Mouse (Mus musculus) layer of hippocampus, adult 9-10 months (tissue): Measurements from ENCODE around the gene Ulk4.
"Not testable (repeated sequence)": the region's sequence is repeated elsewhere in the genome, so short reads cannot be mapped to it uniquely, and the experiment has no call there.

Experiments
- DNase-seq: peaks from one replicate; pipeline ENCODE4 v3.0.0; 2022; ENCODE audit warnings: low spot score

Gene Ulk4

DNA sequence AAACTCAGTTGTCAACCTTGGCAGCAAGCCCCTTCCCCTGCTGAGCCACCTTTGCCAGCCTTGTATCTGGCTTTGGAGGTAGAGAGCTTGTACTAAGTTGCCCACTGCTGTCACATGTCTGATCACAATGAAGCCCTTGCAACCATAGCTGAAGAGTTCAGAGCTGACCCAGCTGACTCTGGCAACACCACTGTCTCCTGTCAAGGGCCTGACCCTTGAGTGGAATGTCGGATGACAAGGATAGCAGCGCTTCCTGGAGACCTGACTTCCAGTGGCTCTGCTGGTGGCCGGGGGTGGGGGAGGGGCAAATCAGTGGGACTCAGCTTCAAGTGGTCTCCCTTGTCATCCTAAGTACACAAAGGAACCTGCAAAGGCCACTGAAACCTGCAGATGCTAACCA is 214.3 kb downstream of the Ulk4 start:
- DNase-seq = no peak

DNA sequence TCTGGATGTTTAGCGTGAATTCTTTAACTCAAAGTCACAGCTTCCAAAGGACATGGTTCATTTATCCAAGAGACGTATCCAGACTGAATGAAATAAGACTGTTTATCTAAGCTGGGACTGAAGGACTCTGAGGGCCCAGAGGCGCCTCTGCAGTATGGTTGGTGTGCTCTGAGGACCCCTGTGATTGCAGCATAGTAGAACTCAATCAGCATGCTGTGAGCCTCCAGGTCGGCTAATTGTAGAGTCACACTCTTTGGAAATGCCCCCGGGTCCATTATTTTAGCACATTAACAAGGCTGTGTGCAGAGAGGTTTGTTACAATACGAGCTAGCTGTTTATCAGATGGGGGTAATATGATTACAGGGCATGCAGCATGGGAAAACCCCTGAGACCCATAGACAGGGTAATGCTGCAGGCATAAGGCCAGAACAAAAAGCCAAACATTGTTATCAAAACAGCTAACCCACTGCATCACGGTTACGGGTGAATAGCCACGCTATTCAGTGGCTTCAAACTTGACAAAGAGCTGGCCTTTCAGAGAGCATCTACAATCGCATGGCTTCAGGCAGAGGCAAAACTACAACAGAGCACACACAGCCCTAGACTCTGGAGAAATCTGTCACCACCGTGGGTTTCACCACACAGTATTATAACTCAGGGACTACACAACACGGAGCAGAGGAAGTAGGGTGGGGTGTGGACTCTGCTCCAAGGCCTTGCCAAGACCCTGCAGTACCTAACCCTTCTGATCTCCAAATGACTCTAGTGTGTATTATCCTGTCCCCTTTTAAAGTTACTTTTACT is 215.0 kb downstream of the Ulk4 start:
- DNase-seq = no peak

DNA sequence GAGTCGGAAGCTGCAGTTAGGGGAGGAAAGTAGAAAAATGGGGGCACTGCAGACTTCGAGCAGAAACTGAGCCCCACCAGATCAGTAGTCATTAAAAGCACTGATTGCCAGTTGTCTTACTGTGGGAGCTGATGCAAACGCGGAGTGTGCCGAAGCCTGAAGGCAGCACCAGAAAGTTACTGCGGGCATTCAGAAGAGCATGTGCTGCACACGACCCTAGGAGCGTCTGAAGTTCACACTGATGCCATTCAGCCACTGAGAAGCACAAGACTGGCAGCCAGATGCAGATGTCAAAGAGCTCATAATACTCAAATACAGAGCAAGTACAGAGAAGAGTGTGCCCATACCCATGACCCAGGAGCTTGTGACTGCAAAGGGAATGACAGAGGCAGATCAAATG is 216.7 kb downstream of the Ulk4 start:
- DNase-seq = no peak

DNA sequence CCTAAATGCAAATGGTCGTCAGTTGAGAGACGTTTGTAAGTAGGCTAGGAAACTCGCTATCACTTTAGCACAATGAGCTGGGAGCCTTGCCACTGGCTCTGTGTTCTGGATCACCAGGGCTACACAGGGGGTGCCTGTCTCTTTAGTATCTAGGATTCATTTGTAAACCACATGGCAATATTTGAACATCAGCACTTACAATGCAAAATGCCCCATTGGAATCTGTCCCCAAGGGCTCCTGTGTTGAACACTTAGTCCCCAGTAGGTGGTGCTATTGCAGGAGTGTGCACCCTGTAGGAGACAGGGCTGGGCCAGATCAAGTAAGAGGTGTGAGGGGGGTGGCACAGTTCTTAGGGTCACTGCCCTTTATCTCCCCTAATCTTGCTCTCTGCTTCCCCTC is 217.7 kb downstream of the Ulk4 start:
- DNase-seq = no peak

DNA sequence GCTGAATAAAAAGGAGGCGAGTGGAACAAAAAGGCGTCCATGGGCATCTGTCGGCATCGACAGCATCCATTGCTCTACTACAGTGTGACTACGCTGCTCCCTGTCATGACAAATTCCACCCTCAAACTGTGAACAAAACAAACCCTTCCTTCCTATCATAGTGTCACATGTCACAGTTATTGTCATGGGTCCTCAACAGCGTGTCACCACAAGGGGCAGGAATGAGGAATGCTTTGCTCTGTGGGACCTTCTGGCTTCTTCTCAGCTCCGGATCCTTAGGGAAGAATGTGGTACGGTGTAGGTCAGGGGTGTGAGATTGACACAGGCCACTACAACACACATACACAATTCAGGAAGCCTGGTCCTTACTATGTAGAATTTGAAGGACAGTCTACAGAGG is 218.5 kb downstream of the Ulk4 start:
- no peak for DNase-seq

DNA sequence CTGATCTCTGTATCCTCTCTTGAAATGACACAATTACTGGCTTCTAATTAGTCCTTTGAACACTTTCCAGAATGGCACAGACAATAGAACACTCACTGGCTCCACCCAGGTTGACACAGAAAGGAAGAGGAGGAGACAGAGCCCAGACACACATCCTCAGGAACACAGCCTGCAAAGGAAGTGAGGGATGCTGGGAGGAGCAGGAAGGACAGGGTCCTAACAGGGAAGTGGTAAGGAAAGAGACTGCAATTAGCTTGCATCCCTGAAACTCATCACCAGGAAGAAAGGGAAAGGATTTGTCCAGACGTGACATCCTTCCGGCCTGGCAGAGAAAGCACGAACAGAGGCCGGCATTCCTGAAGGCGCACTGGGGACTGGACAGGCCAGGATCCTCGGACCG is 218.9 kb downstream of the Ulk4 start:
- DNase-seq = no peak

DNA sequence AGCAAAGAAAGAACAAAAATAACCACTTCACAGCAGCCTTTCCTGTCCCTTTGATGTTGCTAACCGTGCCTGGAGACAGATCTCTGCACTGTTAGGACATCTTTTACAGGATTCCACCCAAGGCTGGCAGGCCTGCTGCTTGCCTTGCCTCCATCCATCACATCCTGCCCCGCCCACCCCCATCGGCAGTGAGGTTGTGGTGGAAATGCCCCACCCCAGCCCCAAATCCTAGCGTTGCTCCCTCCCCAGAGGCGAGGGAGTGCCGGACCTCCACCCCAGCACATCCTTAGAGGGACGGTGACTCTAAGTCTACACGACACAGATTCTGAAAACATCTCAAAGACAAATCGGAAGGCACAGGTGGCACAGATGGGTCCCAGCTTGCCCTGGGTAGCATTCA is 219.6 kb downstream of the Ulk4 start:
- DNase-seq = no peak

DNA sequence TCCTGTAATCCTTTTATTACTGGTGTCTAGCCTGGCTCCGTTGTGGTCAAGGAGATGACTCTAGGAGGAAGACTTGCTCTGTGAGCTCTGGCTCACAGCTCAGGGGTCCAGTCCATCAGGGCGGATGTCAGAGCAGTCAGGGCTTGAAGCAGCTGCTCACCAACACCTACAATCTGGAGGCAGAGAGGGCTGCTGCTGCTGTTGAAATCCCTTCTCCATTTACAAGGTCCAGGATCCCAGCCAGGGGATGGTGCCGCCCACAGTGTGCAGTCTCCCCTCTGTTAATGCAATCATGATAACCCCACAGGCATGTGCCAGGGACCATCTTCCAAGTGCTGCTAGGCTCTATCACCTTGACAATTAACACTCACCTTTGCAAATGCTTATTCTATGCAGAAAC is 220.5 kb downstream of the Ulk4 start:
- DNase-seq = no peak

DNA sequence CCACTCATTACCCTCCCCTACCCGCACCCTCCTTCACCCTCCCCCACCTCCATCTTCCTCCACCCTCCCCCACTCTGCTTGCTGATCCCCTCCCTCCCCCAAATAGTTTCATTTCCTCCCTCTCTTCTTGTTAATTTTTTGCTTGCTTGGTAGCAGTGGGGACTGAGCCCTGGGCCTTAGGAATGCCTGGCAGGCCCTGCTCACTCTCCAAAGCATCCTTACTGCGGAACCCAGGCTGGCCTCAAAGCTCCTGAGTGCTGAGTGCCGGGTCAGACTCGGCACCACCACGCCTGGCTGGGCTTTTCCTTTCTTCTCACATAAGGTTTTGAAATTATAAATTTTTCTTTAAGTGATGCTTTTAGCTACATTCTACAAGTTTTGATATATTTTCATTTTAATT is 221.0 kb downstream of the Ulk4 start:
- DNase-seq = no peak

DNA sequence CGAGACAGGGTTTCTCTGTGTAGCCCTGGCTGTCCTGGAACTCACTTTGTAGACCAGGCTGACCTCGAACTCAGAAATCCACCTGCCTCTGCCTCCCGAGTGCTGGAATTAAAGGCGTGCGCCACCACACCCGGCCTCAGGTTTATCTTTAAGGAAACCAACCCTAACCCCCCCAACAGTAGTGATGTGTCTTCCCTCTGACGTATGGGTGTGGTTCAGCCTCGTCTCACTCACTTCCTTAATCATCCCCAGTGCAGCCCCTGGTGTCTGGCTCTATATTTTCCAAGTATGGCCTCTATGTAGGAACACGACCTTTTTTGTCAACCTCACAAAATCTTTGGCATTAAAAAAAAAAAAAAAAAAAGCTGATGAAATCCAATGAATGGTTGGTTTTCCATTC is 231.3 kb downstream of the Ulk4 start:
- not testable (repeated sequence) for DNase-seq

DNA sequence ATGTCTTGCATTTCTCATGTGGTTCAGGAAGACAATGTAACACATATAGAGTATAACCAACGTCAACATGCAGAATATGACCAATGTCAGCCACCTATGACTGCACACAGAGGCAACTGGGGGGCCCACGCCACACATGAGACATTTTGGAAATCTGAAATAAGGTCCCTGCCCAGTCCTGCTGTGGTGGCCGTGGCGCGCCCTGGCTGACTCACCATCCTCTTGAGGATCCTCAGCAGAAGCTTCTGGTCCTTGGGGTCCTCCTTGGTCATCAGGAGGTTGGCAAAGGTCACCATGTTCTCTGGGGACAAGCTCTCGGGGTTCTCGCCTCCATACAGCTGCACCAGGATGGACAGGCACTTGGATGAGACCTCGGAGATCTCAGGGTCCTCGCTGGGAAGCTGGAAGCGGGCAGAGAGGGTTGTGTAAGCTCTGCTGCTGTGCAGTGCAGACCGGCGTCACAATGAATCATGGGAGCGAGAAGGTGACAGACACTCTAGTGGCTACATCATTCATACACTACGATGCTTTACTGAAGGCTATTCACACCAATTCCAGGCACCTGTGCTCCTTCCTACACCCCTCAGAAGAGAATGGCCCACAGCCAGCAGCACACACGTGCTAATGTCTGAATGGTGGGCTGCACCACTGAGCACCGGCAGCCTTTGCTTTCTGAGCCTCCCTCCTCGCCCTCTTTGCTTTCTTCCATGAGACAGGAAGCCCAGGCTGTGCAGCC is 232.4 kb downstream of the Ulk4 start:
- DNase-seq = no peak

DNA sequence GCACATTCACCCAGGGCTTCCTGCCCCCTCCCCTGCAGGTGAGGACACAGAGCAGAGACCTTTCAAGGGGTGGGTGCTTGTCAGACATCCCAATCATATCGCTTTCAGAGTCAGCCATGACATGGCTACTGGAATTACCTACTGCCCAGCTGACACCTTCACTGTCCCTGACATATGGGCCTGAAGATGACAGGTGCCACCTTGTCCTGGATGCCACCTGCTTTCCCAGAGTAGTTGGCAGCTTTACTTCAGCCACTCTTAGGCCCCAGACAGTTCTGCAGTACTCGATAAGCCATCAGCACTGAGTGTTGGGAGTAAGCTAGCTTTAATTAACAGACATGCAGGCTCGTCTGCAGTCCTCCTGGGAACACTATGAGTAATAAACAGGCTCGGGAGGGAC is 234.0 kb downstream of the Ulk4 start:
- no peak for DNase-seq

DNA sequence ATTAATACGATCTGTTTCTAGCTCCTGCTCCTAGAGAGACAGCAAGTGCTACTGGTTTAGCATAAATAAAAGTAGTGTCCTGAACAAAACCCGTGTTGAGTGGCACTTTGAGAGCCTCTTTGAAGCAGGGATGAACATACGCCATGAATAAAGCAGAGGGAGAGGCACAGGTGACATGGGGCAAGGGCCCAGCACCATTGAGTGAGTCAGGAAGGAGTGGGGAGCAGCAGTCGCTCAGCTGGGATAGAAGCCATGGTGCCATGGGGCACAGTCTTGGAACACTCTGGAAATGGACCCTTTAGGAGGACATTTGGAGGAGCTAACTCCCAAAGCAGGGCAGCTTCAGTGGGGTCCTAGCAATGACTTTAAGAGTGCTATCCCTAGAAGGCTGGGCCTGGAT is 238.6 kb downstream of the Ulk4 start:
- DNase-seq = no peak

DNA sequence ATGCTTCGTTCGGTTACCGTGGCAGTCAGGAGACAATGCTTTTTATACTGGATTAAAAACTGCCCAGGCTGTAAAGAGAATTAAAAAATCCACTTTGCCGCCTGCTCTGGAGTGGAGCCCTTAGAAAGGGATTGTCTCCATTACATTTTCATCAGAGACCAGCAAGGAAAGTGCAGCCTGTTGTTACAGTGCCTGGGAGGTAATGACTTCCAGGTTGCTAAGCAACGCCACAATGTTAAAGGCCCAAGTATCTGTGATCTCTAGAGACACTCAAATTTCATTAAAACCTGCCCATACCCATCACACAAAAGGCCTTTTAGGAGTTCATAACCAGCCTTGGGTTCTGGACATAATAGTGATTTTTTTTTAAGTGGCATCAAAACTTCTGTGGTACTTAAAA is 239.0 kb downstream of the Ulk4 start:
- no peak for DNase-seq

DNA sequence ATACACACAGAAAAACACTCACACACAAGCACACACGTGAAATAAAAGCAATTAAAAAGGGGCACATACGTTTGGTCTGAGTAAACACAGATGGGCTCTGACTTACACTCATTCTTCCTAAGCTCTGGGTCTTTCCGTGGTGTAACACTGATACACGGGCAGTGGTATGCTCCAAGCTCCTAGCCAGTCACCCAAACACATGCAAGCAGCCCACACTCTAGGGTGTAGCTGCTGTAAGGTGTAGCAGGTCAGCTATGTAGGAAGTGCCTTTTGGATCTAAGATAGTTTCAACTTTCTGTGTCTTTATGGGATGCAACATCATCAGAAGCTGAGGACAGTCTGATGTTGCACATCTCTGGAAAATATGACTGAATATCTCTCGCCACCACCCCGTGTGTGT is 241.7 kb downstream of the Ulk4 start:
- no peak for DNase-seq

DNA sequence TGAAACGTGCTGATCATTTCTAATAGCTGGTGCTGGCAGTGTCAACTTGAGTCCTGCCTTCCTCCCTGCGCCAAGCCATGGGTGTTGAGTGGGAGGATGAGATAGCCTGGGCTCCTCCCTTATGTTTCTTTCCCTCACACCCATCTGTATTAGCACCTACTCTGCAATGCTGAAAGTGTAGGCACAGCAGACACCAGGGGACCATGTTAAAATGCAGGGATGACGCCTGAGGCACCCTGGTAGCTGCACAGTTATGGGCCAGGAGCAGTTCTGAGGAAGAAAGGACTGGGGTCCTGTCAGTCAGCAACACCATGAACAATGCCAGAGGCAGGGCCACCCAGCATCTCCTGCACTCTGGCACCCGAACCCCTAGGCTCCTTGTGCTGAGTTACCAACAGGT is 243.4 kb downstream of the Ulk4 start:
- DNase-seq = no peak

DNA sequence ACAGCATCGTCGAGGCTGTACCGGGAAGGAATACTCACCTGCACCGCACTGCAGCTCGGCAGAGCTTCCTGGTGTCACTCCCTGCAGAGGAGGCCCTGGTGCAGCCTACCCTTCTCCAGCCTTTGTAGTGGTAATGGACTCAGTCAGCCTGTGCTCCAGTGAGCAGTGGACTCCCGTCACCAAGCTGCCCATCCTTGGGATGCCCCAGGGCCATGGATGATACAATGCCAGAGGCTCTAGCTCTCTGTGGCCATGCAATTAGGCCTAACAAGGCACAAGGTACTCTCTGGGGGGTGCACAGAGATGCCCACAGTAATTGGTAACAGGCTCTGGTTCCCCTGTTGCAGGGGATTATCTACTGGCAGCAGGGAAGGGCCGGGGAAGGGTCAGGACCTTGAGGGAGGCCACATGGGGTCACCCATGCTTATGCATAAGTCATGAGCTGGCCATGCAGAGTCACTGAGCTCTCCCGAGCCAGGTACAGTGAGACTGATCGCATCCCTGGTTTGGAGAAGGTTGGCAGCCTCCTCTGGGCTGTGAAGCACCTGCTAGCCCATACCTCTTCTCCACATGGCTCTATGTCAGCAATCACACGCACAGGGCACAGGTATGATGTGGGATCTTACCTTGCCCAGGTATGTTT is 244.6 kb downstream of the Ulk4 start:
- no peak for DNase-seq

DNA sequence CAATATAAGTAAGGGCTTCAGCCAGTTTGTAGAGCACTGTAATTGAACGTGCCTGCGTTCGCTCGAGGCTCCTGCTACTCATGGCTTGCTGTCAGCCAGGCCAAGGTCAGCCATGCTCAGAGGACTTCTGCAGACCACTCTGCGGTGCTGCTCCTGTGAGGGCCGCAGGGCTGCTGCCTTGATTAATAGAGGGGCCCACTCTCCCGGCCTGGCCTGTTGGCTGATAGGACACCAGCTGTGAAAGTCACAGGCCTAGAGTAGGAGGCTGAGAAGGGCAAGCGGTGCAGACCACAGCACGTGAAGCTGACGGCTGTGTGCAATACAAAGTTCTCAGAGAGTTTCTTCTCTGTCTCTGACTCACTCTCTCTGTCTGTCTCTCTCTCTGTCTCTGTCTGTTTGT is 246.0 kb downstream of the Ulk4 start:
- no peak for DNase-seq

DNA sequence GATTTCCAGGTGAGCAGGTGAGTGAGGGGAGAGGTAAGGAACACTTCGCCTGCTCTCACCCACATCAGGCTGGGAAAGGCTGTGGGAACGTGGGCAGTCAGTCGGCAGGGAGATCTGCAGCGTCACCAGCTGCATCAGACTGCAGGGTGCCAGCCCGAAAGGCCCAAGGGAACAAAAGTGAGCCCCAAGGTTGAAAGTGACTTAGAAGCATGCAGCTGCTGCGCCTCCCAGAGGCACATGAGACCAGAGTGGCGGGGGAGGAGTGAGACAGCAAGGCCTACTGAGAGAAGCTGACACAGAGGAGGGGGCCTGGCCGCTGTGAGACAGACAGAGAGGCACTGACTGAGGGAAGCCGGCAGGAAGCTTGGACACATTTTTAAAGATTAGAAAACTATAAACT is 247.2 kb downstream of the Ulk4 start:
- no peak for DNase-seq

DNA sequence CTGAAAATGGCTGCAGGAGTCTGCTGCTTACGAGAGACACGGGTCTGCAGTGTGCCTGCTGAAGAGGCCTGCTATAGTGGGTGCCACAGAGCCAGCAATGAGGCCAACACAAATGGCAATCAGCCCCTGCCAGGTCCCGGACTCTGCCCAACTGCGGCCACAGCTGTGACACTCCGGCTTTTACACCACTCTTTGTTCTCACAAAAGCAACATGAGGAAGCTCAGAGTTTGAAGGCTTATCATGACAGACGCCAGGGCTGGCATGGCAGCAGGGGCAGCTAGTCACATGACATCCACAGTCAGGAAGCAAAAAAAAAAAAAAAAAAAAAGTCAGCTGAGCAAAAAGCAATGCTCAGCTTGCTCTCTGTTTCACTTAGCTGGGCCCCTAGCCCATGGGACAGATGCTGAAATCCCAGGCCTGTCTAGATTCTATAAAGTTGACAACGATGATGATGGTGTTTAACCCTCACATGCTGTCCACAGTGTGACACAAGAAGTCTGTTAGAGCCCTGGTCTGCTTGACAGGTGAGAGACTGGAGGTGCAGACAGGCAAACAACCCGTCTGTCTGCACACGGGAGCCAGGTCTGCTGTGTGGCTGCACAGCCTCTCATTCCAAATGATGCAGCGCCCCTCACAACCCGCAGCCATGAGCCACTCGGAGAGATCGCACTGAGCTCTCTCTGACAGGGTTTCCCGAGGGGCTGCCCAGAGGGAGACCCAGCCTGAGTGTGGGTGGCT is 253.3 kb downstream of the Ulk4 start:
- DNase-seq = no peak

DNA sequence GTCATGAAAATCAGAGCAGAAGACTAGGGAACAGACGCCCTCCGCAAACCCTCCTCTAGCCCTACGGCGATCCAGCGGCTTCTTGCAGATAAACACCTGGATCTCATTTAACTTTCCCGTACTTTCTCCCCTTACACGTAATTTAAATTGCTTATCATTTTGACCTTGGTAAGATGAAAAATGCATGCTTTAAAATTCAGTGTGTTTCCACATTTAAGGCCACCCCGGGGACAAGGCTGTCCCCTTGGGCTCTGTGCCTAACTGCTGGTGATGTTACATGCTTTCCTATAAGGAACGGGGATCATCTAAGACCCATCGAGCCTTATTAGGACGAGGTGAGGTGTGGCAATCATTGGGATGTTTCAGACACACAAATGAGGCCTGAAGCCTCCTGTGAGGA is 256.6 kb downstream of the Ulk4 start:
- no peak for DNase-seq

DNA sequence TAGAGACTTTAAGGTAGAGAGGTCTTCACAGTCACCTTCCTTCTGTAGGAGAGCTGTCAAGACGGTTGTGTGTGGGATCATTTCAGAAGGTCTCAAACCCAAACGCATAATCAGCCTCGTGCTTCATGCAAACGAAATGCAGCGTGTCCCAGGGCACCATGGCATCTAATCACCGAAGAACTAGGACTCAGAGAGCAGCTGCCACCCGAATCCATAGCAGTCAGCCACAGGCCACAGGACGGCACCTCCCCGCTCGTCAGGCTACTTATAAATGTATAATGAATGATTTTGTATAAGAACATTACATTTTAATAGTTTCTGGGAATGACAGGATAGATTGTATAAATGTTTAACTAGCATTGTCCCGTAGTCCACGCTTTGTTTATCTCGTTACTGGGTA is 257.1 kb downstream of the Ulk4 start:
- no peak for DNase-seq
